Mouse (Mus musculus): ENCODE measurements at regions not wholly inside any gene's neighbourhood (a gene's known extent, or its start where the extent isn't known, plus 50 kb on each side); places are given as distances from the start of the nearest gene placed in this dataset.

- WGBS, result 74% methylated on average over 5 of the region's 5 CpGs
- no peak for TF ChIP-seq CTCF (IDR thresholded peaks at IDR 0.05; ENCODE audit: extremely low read depth, insufficient read length, insufficient replicate concordance, low read depth, low read length)
- TF ChIP-seq POLR2A (IDR thresholded peaks at IDR 0.05; ENCODE audit: low read depth, low read length), result no peak
- H3K4me3 ChIP-seq (ENCODE audit: low read depth, low read length), result no peak overlapping the region
- H3K27ac ChIP-seq (ENCODE audit: insufficient read depth, low read depth, low read length), result no peak overlapping the region
- H3K36me3 ChIP-seq (ENCODE audit: control insufficient read depth, insufficient read depth, low read length), result no peaks in the 10 kb centered on the region
- no peaks in the 10 kb centered on the region for H3K27me3 ChIP-seq (ENCODE audit: control insufficient read depth, insufficient read depth, low read length)
- no peaks in the 10 kb centered on the region; the same call in 1 of the 2 replicates for H3K4me1 ChIP-seq (ENCODE audit: control insufficient read depth, insufficient read depth, insufficient read length, low read length)
These were observed 80.7 kb upstream of the Cerkl start for GRCm38 (mm10) chr2:79537126-79537875.

DNA sequence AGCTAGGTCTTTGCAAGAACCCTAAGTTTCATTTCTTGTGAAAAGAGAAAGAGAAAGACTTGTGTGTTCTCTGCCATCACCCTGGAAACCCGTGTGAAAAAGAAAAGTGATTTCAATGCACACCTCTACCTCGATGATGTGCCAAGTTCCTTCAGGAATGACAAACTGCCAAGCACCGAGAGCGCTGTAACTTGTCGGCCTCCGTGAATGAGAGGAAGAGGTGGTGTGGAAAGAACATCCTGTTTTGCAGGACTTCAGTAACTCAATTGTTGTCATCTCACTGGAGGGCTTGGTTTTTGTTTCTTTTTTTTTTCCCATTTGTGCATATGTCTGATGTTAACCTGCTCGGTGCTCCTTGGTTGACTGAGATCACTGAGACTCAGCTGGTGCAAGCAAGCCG, 83.8 kb upstream of the Cerkl start:
- H3K27me3 ChIP-seq (ENCODE audit: control insufficient read depth, insufficient read depth, low read length), result no peaks in the 10 kb centered on the region
- H3K4me3 ChIP-seq (ENCODE audit: low read depth, low read length), result no peak overlapping the region
- H3K36me3 ChIP-seq (ENCODE audit: control insufficient read depth, insufficient read depth, low read length), result no peaks in the 10 kb centered on the region
- no peak overlapping the region for H3K27ac ChIP-seq (ENCODE audit: insufficient read depth, low read depth, low read length)
- peaks cover 10% of the 10 kb centered on the region for H3K4me1 ChIP-seq (ENCODE audit: control insufficient read depth, insufficient read depth, insufficient read length, low read length)
- TF ChIP-seq CTCF (IDR thresholded peaks at IDR 0.05; ENCODE audit: extremely low read depth, insufficient read length, insufficient replicate concordance, low read depth, low read length) (no peak), POLR2A (IDR thresholded peaks at IDR 0.05; ENCODE audit: low read depth, low read length) (no peak)
- WGBS, result 81% methylated on average over 8 of the region's 8 CpGs

DNA sequence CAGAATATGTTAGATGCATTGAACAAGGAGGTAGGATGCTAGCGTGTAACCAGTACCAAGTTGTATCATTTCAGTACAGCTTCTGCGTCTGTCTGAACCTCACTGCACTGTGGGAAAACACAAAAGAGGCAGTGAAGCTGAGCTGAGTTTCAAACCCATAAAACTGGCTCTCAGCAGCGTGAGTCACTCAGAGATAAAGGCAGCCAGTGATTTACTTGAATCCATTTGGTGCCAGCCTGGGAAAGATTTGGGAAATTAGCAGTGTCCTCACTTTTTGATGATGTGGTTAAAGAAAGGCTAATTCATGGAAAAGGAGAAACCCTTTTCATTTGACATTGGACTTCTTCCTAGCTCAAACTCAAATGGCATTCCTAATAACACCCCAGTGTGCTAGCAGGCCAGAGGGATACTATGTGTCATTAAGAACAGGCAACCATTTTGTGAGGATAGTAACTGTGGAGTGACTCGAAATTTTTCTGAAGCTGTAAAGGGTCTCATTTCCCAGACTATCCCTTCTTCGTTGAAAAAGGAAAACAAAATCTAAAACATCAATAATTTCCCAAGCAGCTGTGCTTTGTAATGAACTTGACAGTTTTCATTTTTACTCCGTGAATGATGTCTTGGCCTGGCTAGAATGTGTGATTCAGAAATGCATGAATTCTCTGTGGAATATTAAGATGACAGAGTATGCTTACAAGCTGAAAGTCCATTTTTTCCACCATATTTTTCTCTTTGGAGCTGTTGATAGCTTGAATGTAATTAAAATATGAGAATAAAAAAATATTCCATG, 85.8 kb upstream of the Cerkl start:
- 80% methylated on average over 6 of the region's 6 CpGs for WGBS

DNA sequence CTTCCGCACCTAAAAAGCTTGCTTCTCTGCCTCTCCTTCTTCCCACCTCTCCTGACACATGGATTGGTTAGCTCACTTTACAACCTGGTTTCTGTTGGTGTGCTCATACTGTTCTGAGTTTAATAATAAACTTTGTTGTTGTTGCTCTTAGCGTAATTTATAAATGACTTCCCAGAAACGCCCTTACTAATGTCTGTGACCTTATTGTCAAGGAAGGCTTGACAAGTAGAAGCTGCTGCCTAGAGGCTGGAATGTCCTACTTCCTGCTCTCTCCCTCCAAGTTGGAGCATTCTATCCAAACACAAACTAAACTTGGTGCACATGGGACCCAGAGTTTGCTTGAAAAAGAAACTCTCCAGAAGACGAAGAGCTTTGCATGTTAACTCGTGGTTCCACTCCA, 86.9 kb upstream of the Cerkl start:
- no peaks in the 10 kb centered on the region for H3K36me3 ChIP-seq (ENCODE audit: control insufficient read depth, insufficient read depth, low read length)
- H3K4me3 ChIP-seq (ENCODE audit: low read depth, low read length), result no peak overlapping the region
- peaks cover 10% of the 10 kb centered on the region for H3K4me1 ChIP-seq (ENCODE audit: control insufficient read depth, insufficient read depth, insufficient read length, low read length)
- H3K27me3 ChIP-seq (ENCODE audit: control insufficient read depth, insufficient read depth, low read length), result no peaks in the 10 kb centered on the region
- TF ChIP-seq POLR2A (IDR thresholded peaks at IDR 0.05; ENCODE audit: low read depth, low read length) (no peak), CTCF (IDR thresholded peaks at IDR 0.05; ENCODE audit: extremely low read depth, insufficient read length, insufficient replicate concordance, low read depth, low read length) (no peak)
- 23% methylated on average over 5 of the region's 5 CpGs for WGBS
- H3K27ac ChIP-seq (ENCODE audit: insufficient read depth, low read depth, low read length), result peak overlapping the region; percentile 79

More for the DNA sequence above, 85.8 kb upstream of the Cerkl start:
- Histone ChIP-seq H3K36me3 (ENCODE audit: control insufficient read depth, insufficient read depth, low read length) (no peaks in the 10 kb centered on the region), H3K4me1 (ENCODE audit: control insufficient read depth, insufficient read depth, insufficient read length, low read length) (peaks cover 10% of the 10 kb centered on the region), H3K4me3 (ENCODE audit: low read depth, low read length) (no peak overlapping the region), H3K27ac (ENCODE audit: insufficient read depth, low read depth, low read length) (no peak overlapping the region), H3K27me3 (ENCODE audit: control insufficient read depth, insufficient read depth, low read length) (no peaks in the 10 kb centered on the region)
- TF ChIP-seq CTCF (IDR thresholded peaks at IDR 0.05; ENCODE audit: extremely low read depth, insufficient read length, insufficient replicate concordance, low read depth, low read length) (no peak), POLR2A (IDR thresholded peaks at IDR 0.05; ENCODE audit: low read depth, low read length) (no peak)

- no peaks in the 10 kb centered on the region for H3K27me3 ChIP-seq (ENCODE audit: control insufficient read depth, insufficient read depth, low read length)
- no peak for TF ChIP-seq CTCF (IDR thresholded peaks at IDR 0.05; ENCODE audit: extremely low read depth, insufficient read length, insufficient replicate concordance, low read depth, low read length)
- no peak for TF ChIP-seq POLR2A (IDR thresholded peaks at IDR 0.05; ENCODE audit: low read depth, low read length)
- H3K27ac ChIP-seq (ENCODE audit: insufficient read depth, low read depth, low read length), result peak overlapping the region; percentile 59
- peaks cover 10% of the 10 kb centered on the region for H3K4me1 ChIP-seq (ENCODE audit: control insufficient read depth, insufficient read depth, insufficient read length, low read length)
- 53% methylated on average over 8 of the region's 8 CpGs for WGBS
- H3K4me3 ChIP-seq (ENCODE audit: low read depth, low read length), result no peak overlapping the region
- no peaks in the 10 kb centered on the region for H3K36me3 ChIP-seq (ENCODE audit: control insufficient read depth, insufficient read depth, low read length)
These were observed 87.6 kb upstream of the Cerkl start for GRCm38 (mm10) chr2:79543948-79544792.

DNA sequence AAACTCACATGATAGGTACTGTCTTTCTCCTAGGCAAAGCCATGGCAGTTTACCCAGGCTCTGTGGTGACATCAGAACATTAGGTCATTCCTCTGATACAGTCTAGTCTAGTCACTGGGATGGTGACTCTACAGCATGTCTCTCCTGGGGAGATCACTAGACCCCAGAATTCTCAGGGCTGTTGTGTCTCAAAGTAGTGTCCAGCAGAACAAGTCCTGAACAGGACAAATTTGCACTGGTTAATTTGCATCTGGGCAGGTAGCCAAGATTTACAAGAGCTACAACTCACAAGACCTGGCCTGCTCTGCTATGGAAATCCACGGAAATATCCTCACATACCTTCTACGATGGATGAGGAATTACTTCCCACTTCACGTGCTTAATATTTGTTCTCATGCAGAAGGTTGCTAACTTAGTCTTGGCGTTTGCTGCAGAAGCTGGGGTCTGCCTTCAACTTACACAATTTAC, 88.2 kb upstream of the Cerkl start:
- peaks cover 10% of the 10 kb centered on the region for H3K4me1 ChIP-seq (ENCODE audit: control insufficient read depth, insufficient read depth, insufficient read length, low read length)
- WGBS, result 34% methylated on average over 4 of the region's 4 CpGs
- no peaks in the 10 kb centered on the region for H3K36me3 ChIP-seq (ENCODE audit: control insufficient read depth, insufficient read depth, low read length)

More for the DNA sequence above, 88.2 kb upstream of the Cerkl start:
- H3K27ac ChIP-seq (ENCODE audit: insufficient read depth, low read depth, low read length), result peak overlapping the region; percentile 49
- H3K27me3 ChIP-seq (ENCODE audit: control insufficient read depth, insufficient read depth, low read length), result no peaks in the 10 kb centered on the region
- H3K4me3 ChIP-seq (ENCODE audit: low read depth, low read length), result no peak overlapping the region
- TF ChIP-seq CTCF (IDR thresholded peaks at IDR 0.05; ENCODE audit: extremely low read depth, insufficient read length, insufficient replicate concordance, low read depth, low read length) (no peak), POLR2A (IDR thresholded peaks at IDR 0.05; ENCODE audit: low read depth, low read length) (no peak)
